Mouse (Mus musculus) stomach, postnatal 0 days (tissue): ENCODE results near the gene Id2.

ENCODE experiments used
- CTCF ChIP-seq: IDR thresholded peaks from 2 replicates; pipeline ENCODE4 v1.5.1; 2016; ENCODE audit warnings: antibody characterized with exemption, low read depth, mild to moderate bottlenecking, moderate library complexity
- EP300 ChIP-seq: optimal IDR thresholded peaks from 2 replicates; pipeline ENCODE3; 2016; ENCODE audit warnings: antibody characterized with exemption

DNA sequence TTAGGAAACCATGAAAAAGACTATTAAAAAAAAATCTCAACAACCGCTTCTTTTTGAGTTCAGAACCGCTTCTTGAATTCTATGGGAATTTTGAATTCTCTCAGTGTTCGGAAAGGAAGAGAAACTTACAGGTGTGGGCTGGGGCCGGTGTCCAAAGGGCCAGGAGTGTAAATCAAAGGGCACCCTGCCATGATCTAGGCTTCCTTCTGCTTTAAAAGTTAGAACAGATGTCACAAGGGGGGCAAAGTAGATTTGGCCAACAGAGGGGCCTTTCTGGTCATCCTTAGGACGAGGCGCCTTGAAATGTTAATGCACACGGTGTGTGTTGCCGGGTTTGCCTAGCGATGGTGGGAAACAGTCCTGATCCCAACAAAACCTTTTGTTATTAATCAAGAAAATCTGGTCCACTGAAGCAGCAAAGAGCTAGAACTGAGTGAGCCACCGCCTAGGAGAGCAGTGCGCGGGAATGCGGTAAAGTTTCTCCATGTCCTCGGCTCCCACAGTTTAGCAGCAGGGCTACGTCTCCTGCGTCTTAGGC, 28.4 kb upstream of the Id2 start:
- TF ChIP-seq CTCF (no peak), EP300 (no peak)
